Mouse (Mus musculus): Measurements from ENCODE around the gene Carnmt1. TPM values are rescaled to one million over a fixed set of nuclear protein-coding genes. Genes with fewer than 3 reads are reported as not detected.

The Carnmt1 gene
- total RNA-seq, 4 experiments from 2014 or later = 103 to 147 (median 134) TPM

GRCm38 (mm10) chr19:18712153-18712865, 41.7 kb downstream of the Carnmt1 start:
- no peak for DNase-seq (ENCODE audit: low spot score in 2 of 2)

GRCm38 (mm10) chr19:18712866-18713300, 42.3 kb downstream of the Carnmt1 start, which contains the start of gene D030056L22Rik:
TSS of gene D030056L22Rik (plus strand) at chr19:18713193.
- peak; percentile 94 to 97 for DNase-seq (ENCODE audit: low spot score in 2 of 2)

- peak; percentile 12 to 52 for DNase-seq (ENCODE audit: low spot score in 2 of 2)
Observed at GRCm38 (mm10) chr19:18713357-18713756, 42.8 kb downstream of the Carnmt1 start.

- peak; percentile 50 to 69 for DNase-seq (ENCODE audit: low spot score in 2 of 2)
Observed at GRCm38 (mm10) chr19:18716374-18716773, 45.8 kb downstream of the Carnmt1 start.

GRCm38 (mm10) chr19:18720337-18720736, 49.8 kb downstream of the Carnmt1 start:
- DNase-seq (ENCODE audit: low spot score in 2 of 2) = no peak

GRCm38 (mm10) chr19:18725186-18725585, 54.6 kb downstream of the Carnmt1 start:
- DNase-seq (ENCODE audit: low spot score in 2 of 2) = no peak

- DNase-seq (ENCODE audit: low spot score in 2 of 2) = no peak
Observed at GRCm38 (mm10) chr19:18730255-18730654, 59.7 kb downstream of the Carnmt1 start.

- DNase-seq (ENCODE audit: low spot score in 2 of 2) = no peak
Observed at GRCm38 (mm10) chr19:18731077-18731476, 60.5 kb downstream of the Carnmt1 start.

- no peak for DNase-seq (ENCODE audit: low spot score in 2 of 2)
Observed at GRCm38 (mm10) chr19:18735901-18736300, 65.3 kb downstream of the Carnmt1 start.

GRCm38 (mm10) chr19:18739146-18739545, 68.6 kb downstream of the Carnmt1 start:
- DNase-seq (ENCODE audit: low spot score in 2 of 2) = no peak

GRCm38 (mm10) chr19:18743946-18744345, 73.4 kb downstream of the Carnmt1 start:
- DNase-seq (ENCODE audit: low spot score in 2 of 2) = no peak

GRCm38 (mm10) chr19:18746576-18747340, 76.2 kb downstream of the Carnmt1 start:
- DNase-seq (ENCODE audit: low spot score in 2 of 2) = no peak

- no peak for DNase-seq (ENCODE audit: low spot score in 2 of 2)
Observed at GRCm38 (mm10) chr19:18747379-18747778, 76.8 kb downstream of the Carnmt1 start.

GRCm38 (mm10) chr19:18749598-18750339, 79.2 kb downstream of the Carnmt1 start, which contains the start of gene Trpm6:
TSS of gene Trpm6 (plus strand) at chr19:18749983.
- DNase-seq (ENCODE audit: low spot score in 2 of 2) = no peak

Other genes with a start within 250 kb of the Carnmt1 start
- gene Ostf1, start 38.9 kb upstream of the Carnmt1 start, total RNA-seq (2022) = 10 to 100 TPM; 22.1 to 28.5 (median 25.5) TPM
- gene Nmrk1, start 38.8 kb upstream of the Carnmt1 start, total RNA-seq (2022) = 1 to 10 TPM; 3.0 to 4.8 (median 3.6) TPM
- gene D030056L22Rik, start 42.4 kb downstream of the Carnmt1 start, total RNA-seq (2022) = 1 to 10 TPM; 3.1 to 4.1 (median 3.3) TPM
- under 1 TPM in 2 of 4 experiments, not detected in 2; 0.07 to 0.11 TPM for gene Trpm6, start 79.2 kb downstream of the Carnmt1 start, total RNA-seq (2022)

Data from gastrocnemius, adult 8-10 months (tissue).